Mouse (Mus musculus): ENCODE data around the gene Pigs. TPM values are rescaled to one million over a fixed set of nuclear protein-coding genes. Genes with fewer than 3 reads are reported as not detected.

Pigs gene
- total RNA-seq, 2 experiments from 2014 or later, result 67.0 to 67.7 TPM

Other genes with a start within 250 kb of the Pigs start
- 10 to 100 TPM; 18.7 to 20.3 TPM for gene Eral1, start 248.0 kb upstream of the Pigs start, total RNA-seq (2021)
- gene Fam222b, start 233.8 kb upstream of the Pigs start, total RNA-seq (2021), result 10 to 100 TPM; 28.2 to 29.6 TPM
- gene Traf4, start 162.8 kb upstream of the Pigs start, total RNA-seq (2021), result 10 to 100 TPM; 11.3 to 12.5 TPM
- gene Nek8, start 151.7 kb upstream of the Pigs start, total RNA-seq (2021), result 1 to 10 TPM; 3.1 to 3.2 TPM
- 10 to 100 TPM; 29.2 to 30.1 TPM for gene Tlcd1, start 151.7 kb upstream of the Pigs start, total RNA-seq (2021)
- gene Rpl23a, start 144.8 kb upstream of the Pigs start, total RNA-seq (2021), result 100 to 1,000 TPM; 616 to 654 TPM
- gene Rab34, start 140.0 kb upstream of the Pigs start, total RNA-seq (2021), result 10 to 100 TPM; 20.2 to 24.8 TPM
- gene Proca1, start 135.0 kb upstream of the Pigs start, total RNA-seq (2021), result 1 to 10 TPM; 6.2 to 6.4 TPM
- gene Sdf2, start 82.7 kb upstream of the Pigs start, total RNA-seq (2021), result 10 to 100 TPM; 67.8 to 68.8 TPM
- 10 to 100 TPM; 92.2 to 95.8 TPM for gene Supt6, start 82.4 kb upstream of the Pigs start, total RNA-seq (2021)
- gene 2610507B11Rik, start 66.7 kb upstream of the Pigs start, total RNA-seq (2021), result 100 to 1,000 TPM; 179 to 197 TPM
- gene BC030499, start 37.6 kb upstream of the Pigs start, total RNA-seq (2021), result 10 to 100 TPM; 15.3 to 19.1 TPM
- gene Spag5, start 26.9 kb upstream of the Pigs start, total RNA-seq (2021), result 1 to 10 TPM; 8.0 to 8.9 TPM
- 100 to 1,000 TPM; 771 to 821 TPM for gene Aldoc, start 5.4 kb upstream of the Pigs start, total RNA-seq (2021)
- 10 to 100 TPM; 27.9 to 30.2 TPM for gene Unc119, start 15.1 kb downstream of the Pigs start, total RNA-seq (2021)
- under 1 TPM in 1 of 2 experiments, not detected in 1; 0.09 TPM for gene Foxn1, start 58.1 kb downstream of the Pigs start, total RNA-seq (2021)
- gene Slc13a2, start 93.8 kb downstream of the Pigs start, total RNA-seq (2021), result not detected
- gene Slc46a1, start 137.3 kb downstream of the Pigs start, total RNA-seq (2021), result 10 to 100 TPM; 10.5 to 11.2 TPM
- 10 to 100 TPM; 34.3 to 36.5 TPM for gene Sarm1, start 169.3 kb downstream of the Pigs start, total RNA-seq (2021)
- 10 to 100 TPM; 71.6 to 75.3 TPM for gene Vtn, start 170.7 kb downstream of the Pigs start, total RNA-seq (2021)
- gene Sebox, start 175.0 kb downstream of the Pigs start, total RNA-seq (2021), result 1 to 10 TPM in 1 of 2 experiments, under 1 TPM in 1; 0.98 to 1.2 TPM
- 10 to 100 TPM; 38.8 to 45.1 TPM for gene Tmem199, start 183.8 kb downstream of the Pigs start, total RNA-seq (2021)
- 100 to 1,000 TPM; 104 to 115 TPM for gene Poldip2, start 183.8 kb downstream of the Pigs start, total RNA-seq (2021)
- gene Tnfaip1, start 207.9 kb downstream of the Pigs start, total RNA-seq (2021), result 10 to 100 TPM; 38.5 to 39.0 TPM
- 10 to 100 TPM; 90.3 to 91.2 TPM for gene Ift20, start 207.9 kb downstream of the Pigs start, total RNA-seq (2021)
- gene Tmem97, start 222.4 kb downstream of the Pigs start, total RNA-seq (2021), result 10 to 100 TPM; 19.8 to 20.7 TPM